Mouse (Mus musculus) gastrocnemius, postnatal 25 days (tissue): ENCODE measurements around the gene Gm49416. TPM values are rescaled to one million over a fixed set of nuclear protein-coding genes. Genes with fewer than 3 reads are reported as not detected.
A peak's percentile ranks its signal among the peaks of the same experiment; 100 is the strongest.
"Not testable (repeated sequence)": the region's sequence is repeated elsewhere in the genome, so short reads cannot be mapped to it uniquely, and the experiment has no call there.

Experiments used
- DNase-seq: peaks from one replicate; pipeline ENCODE4 v3.0.0; 2022
- long read RNA-seq, 2 experiments: library from polyadenylated mRNA; stranded (forward); transcript quantifications; one replicate each; pipeline ENCODE4 v2.0.0; 2021
- total RNA-seq, 2 experiments: library from RNA; stranded (reverse); gene quantifications; 1 replicate in 1 of 2; 2 replicates in 1 of 2; pipeline ENCODE4 v1.2.3; 2021

The Gm49416 gene
- total RNA-seq, result not detected
- long read RNA-seq, experiment 1, result 0 reads
- long read RNA-seq, experiment 2, result 0 reads

- peak; percentile 93 for DNase-seq
Measured at GRCm38 (mm10) chr19:8888511-8889385, at the start of gene Gm49416, which contains the start of gene 1810009A15Rik. Gm49416 (plus strand) TSS chr19:8888926. 1810009A15Rik (plus strand) TSS chr19:8888853.

GRCm38 (mm10) chr19:8839103-8839907 lies 49.4 kb upstream of the Gm49416 start, which contains the start of gene Gng3:
Gng3 (minus strand) TSS chr19:8839194.
- no peak for DNase-seq

GRCm38 (mm10) chr19:8839908-8840791 lies 48.6 kb upstream of the Gm49416 start:
- peak; percentile 57 for DNase-seq

DNA sequence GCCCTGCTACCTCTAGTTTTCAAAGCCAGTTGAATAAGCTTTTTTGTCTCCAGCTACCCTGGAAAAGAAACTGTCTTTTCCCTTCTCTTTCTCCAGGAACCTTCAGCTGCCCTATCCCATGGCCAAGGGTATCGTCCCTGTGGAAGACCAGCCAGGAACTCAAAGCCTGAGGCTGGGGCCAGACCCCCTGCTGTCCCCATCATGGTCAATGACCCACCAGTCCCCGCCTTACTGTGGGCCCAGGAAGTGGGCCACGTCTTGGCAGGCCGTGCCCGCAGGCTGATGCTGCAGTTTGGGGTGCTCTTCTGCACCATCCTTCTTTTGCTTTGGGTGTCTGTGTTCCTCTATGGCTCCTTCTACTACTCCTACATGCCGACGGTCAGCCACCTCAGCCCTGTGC lies 47.7 kb upstream of the Gm49416 start:
- no peak for DNase-seq

DNA sequence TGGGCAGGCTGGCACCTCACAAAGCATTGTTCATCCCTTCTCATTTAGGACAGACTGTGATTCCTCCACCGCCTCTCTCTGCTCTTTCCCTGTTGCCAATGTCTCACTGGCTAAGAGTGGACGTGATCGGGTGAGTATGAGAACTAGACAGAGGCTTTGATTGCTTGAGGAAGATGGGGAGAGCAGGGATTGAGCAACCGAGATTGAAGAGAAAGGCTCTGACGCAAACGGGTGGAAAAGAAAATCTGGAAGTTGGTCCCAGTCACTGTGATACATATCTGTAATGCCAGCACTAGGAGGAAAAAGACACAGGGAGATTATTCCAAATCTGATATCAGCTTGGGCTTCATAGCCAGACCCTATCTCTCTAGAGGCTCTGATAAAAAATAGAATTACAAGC lies 45.8 kb upstream of the Gm49416 start:
- no peak for DNase-seq

GRCm38 (mm10) chr19:8844371-8845129 lies 44.2 kb upstream of the Gm49416 start:
- DNase-seq, result peak; percentile 44

- DNase-seq, result no peak
Measured at GRCm38 (mm10) chr19:8848356-8848755, 40.4 kb upstream of the Gm49416 start.

- DNase-seq, result peak; percentile 78
Measured at GRCm38 (mm10) chr19:8850402-8850901, 38.3 kb upstream of the Gm49416 start, which contains the start of gene Lrrn4cl. Lrrn4cl (plus strand) TSS chr19:8850768.

DNA sequence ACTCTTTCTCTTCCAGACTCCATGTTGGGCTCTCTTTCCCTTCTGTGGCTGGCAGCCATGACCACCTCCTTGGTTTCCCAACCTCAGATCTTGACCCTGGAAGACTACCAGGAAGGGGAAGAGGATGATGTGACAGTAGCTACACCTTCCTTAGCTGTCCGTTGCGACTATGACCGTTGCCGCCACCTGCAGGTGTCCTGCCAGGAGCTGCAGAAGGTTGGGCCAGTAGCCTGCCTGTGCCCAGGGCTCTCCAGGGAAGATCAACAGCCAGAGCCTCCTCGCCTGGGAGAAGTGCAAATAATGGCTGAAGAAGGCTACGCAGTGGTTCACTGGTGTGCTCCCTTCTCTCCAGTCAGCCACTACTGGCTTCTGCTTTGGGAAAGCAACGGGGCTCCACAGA lies 37.1 kb upstream of the Gm49416 start:
- DNase-seq, result no peak

DNA sequence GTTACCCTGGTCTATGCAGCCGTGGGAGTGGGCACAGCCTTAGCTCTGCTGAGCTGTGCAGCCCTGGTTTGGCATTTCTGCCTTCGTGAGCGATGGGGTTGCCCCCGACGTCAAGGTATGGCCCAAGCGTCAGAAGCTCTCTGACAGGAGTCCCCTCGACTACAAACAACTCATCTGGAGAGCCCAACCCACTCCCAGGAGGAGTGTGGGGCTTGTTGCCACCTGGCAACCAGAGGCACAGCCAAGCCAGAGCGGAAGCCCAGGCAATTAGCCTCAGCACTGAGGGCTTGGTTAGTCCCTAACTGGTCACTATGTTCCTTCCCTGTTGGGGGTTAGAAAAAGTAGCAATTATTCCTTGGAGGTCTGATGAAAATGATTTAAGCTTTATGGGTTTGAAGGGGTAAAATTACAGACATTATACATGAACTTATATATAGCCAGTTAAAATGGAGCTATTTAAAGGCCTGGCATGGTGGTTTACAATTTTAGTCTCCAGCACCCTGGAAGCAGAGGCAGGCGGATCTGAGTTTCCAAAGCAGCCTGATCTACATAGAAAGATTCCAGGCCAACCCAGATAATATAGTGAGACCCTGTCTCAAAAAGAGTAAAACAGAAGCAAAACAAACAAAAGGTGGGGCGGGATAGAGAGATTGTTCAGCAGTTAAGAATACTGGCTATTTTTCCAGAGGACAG lies 36.3 kb upstream of the Gm49416 start:
- DNase-seq, result peak; percentile 70

DNA sequence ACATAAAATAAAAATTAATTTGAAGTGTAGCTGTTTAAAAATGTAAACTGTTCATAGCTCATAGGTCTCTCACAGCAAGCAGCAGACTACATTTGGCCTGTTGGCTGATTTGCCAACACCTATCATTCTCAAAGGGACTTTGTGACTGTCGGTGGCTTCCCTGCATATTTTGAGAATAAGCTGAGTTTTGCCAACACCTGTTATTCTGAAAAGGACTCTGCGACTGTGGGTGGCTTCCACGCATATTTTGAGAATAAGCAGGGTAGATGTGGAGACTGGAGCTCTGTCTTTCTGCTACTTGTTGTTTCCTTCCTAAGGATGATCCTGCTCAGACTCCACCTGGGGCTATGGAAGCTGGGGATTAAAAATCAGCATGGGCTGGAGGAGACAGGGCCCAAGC lies 35.6 kb upstream of the Gm49416 start:
- no peak for DNase-seq

GRCm38 (mm10) chr19:8857689-8858088 lies 31.0 kb upstream of the Gm49416 start:
- DNase-seq, result no peak

- no peak for DNase-seq
Measured at GRCm38 (mm10) chr19:8859018-8859417, 29.7 kb upstream of the Gm49416 start.

GRCm38 (mm10) chr19:8864265-8864664 lies 24.5 kb upstream of the Gm49416 start:
- DNase-seq, result no peak

DNA sequence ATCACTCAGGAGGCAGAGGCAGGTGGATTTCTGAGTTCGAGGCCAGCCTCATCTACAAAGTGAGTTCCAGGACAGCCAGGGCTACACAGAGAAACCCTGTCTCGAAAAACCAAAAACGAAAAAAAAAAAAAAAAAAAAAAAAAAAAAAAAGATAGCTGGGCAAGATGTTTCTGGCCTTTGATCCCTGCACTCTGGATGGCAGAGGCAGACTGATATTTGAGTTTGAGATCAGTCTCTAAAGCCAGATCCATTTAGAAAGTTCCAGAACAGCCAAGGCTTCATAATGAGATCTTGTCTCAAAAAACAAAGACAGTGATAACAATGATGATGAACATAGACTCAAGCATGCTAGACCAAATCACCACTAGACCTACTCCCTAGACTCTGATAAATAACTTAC lies 18.3 kb upstream of the Gm49416 start:
- not testable (repeated sequence) for DNase-seq

- DNase-seq, result no peak
Measured at GRCm38 (mm10) chr19:8870838-8871237, 17.9 kb upstream of the Gm49416 start.

DNA sequence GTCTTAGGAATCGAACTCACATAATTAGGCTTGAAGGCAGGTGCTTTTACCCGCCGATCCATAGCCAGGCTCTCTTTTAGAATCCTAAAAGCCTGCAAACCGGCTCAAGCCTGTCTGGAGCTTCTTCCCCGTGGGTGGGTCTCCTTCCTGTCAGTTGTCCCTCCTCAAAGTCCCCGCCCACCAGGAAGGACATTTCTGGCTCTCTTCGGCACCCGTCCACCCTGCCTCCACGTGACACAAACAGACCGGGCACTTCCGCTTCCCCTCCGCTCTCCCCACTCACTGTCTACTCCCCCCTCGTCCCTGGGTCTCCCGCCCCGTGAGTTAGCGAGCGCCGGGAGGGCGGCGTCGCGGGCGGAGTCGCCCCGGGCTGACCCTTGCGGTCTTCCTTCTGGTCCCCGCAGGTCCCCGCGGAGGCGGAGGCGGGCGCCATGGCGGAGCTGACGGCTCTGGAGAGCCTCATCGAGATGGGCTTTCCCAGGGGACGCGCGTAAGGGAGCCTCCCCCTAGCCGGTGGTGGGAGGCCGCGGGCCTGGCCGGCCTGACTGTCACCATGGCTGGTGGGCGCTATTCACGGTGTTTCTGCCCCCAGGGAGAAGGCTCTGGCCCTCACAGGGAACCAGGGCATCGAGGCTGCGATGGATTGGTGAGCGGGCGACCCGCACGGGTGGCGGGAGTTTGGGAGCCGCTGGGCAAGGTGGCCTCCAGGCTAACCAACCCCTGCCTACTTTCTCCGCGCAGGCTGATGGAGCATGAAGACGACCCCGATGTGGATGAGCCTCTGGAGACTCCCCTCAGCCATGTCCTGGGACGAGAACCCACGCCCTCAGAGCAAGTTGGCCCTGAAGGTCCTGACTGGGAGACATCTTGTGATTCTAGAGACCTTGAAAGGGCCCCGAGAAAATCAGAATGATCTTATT lies 17.2 kb upstream of the Gm49416 start, which contains the start of gene Ubxn1:
Gene Ubxn1, plus strand, starts transcription at position 230 of the 920 bp plus-strand sequence.
- peak; percentile 98 for DNase-seq

- DNase-seq, result no peak
Measured at GRCm38 (mm10) chr19:8872266-8872840, 16.4 kb upstream of the Gm49416 start.

DNA sequence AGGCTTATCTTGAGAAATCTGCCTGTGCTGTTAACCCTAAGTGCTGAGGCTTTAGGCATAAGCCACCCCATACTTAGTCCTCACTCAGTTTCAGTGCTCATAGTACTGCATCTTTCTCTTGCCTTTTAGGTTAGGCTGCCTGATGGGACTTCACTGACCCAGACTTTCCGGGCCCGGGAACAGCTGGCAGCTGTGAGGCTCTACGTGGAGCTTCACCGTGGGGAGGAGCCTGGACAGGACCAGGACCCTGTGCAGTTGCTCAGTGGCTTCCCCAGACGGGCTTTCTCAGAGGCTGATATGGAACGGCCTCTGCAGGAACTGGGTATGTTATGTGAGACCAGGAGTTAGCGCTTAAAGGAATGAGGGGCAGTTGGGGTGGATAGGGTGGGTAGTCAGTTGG lies 13.7 kb upstream of the Gm49416 start:
- no peak for DNase-seq
